Mouse (Mus musculus): ENCODE data around the gene Tekt1. TPM values are rescaled to one million over a fixed set of nuclear protein-coding genes. Genes with fewer than 3 reads are reported as not detected.
A peak's percentile ranks its signal among the peaks of the same experiment; 100 is the strongest.

Tekt1 gene
- 1.7 and 2.5 TPM in 2 replicates for polyA plus RNA-seq (2015; fragmentation: Nextera tagmentation; extraction: Ambion mirVana)

- Histone ChIP-seq H3K9me3 (replicated peaks; ENCODE audit: control insufficient read depth, low read length) (no peaks in the 10 kb centered on the region), H3K4me2 (ENCODE audit: low read depth, low read length) (peak within 1 kb of the TSS; percentile 97), H3K4me1 (ENCODE audit: control insufficient read depth, insufficient read depth, low read length) (peaks cover 8% of the 10 kb centered on the region), H3K27me3 (ENCODE audit: control insufficient read depth, insufficient read depth, low read length) (no peaks in the 10 kb centered on the region), H3K9ac (ENCODE audit: low read length) (peak within 1 kb of the TSS; percentile 68), H3K36me3 (ENCODE audit: control insufficient read depth, insufficient read depth) (no peaks in the 10 kb centered on the region), H3K4me3 (ENCODE audit: low read length) (peak within 1 kb of the TSS; percentile 60), H3K27ac (ENCODE audit: low read length) (no peak within 1 kb of the TSS)
- no peak for ATAC-seq (replicated peaks; ENCODE audit: extremely low read depth, insufficient read depth, low FRiP score)
- 33% methylated on average over 10 of the region's 10 CpGs for WGBS
Measured at GRCm38 (mm10) chr11:72362347-72362741, at the start of gene Tekt1. Gene Tekt1, minus strand, starts transcription at chr11:72362442.

- Histone ChIP-seq H3K9me3 (replicated peaks; ENCODE audit: control insufficient read depth, low read length) (no peaks in the 10 kb centered on the region), H3K27ac (ENCODE audit: low read length) (peak overlapping the region; percentile 81), H3K36me3 (ENCODE audit: control insufficient read depth, insufficient read depth) (no peaks in the 10 kb centered on the region), H3K9ac (ENCODE audit: low read length) (peak overlapping the region; percentile 90), H3K4me3 (ENCODE audit: low read length) (peak overlapping the region; percentile 80), H3K4me1 (ENCODE audit: control insufficient read depth, insufficient read depth, low read length) (peaks cover 78% of the 10 kb centered on the region), H3K4me2 (ENCODE audit: low read depth, low read length) (peak overlapping the region; percentile 91), H3K27me3 (ENCODE audit: control insufficient read depth, insufficient read depth, low read length) (no peaks in the 10 kb centered on the region)
- WGBS: 26% methylated on average over 9 of the region's 9 CpGs
- no peak for ATAC-seq (replicated peaks; ENCODE audit: extremely low read depth, insufficient read depth, low FRiP score)
Measured at GRCm38 (mm10) chr11:72411945-72412344, 49.7 kb upstream of the Tekt1 start.

GRCm38 (mm10) chr11:72411093-72411921 lies 49.1 kb upstream of the Tekt1 start, which contains the start of gene Smtnl2:
Gene Smtnl2, minus strand, starts transcription at chr11:72411713.
- peak; percentile 85 for ATAC-seq (replicated peaks; ENCODE audit: extremely low read depth, insufficient read depth, low FRiP score)

GRCm38 (mm10) chr11:72410521-72411092 lies 48.4 kb upstream of the Tekt1 start:
- ATAC-seq (replicated peaks; ENCODE audit: extremely low read depth, insufficient read depth, low FRiP score): no peak

More at GRCm38 (mm10) chr11:72411093-72411921, 49.1 kb upstream of the Tekt1 start, which contains the start of gene Smtnl2:
- Histone ChIP-seq H3K4me3 (ENCODE audit: low read length) (peak within 1 kb of the TSS; percentile 80), H3K27me3 (ENCODE audit: control insufficient read depth, insufficient read depth, low read length) (no peaks in the 10 kb centered on the region), H3K9me3 (replicated peaks; ENCODE audit: control insufficient read depth, low read length) (no peaks in the 10 kb centered on the region), H3K27ac (ENCODE audit: low read length) (peak within 1 kb of the TSS; percentile 89), H3K4me2 (ENCODE audit: low read depth, low read length) (peak within 1 kb of the TSS; percentile 91), H3K36me3 (ENCODE audit: control insufficient read depth, insufficient read depth) (no peaks in the 10 kb centered on the region), H3K9ac (ENCODE audit: low read length) (peak within 1 kb of the TSS; percentile 90), H3K4me1 (ENCODE audit: control insufficient read depth, insufficient read depth, low read length) (peaks cover 79% of the 10 kb centered on the region)
- under 1% methylated on average over 84 of the region's 86 CpGs for WGBS

GRCm38 (mm10) chr11:72409649-72410385 lies 47.6 kb upstream of the Tekt1 start:
- H3K9me3 ChIP-seq (replicated peaks; ENCODE audit: control insufficient read depth, low read length): no peaks in the 10 kb centered on the region
- no peak for ATAC-seq (replicated peaks; ENCODE audit: extremely low read depth, insufficient read depth, low FRiP score)
- H3K4me2 ChIP-seq (ENCODE audit: low read depth, low read length): peak overlapping the region; percentile 91
- H3K36me3 ChIP-seq (ENCODE audit: control insufficient read depth, insufficient read depth): no peaks in the 10 kb centered on the region
- H3K27ac ChIP-seq (ENCODE audit: low read length): peak overlapping the region; percentile 89
- H3K4me3 ChIP-seq (ENCODE audit: low read length): peak overlapping the region; percentile 80
- H3K4me1 ChIP-seq (ENCODE audit: control insufficient read depth, insufficient read depth, low read length): peaks cover 79% of the 10 kb centered on the region
- 36% methylated on average over 12 of the region's 12 CpGs for WGBS
- no peaks in the 10 kb centered on the region for H3K27me3 ChIP-seq (ENCODE audit: control insufficient read depth, insufficient read depth, low read length)
- H3K9ac ChIP-seq (ENCODE audit: low read length): peak overlapping the region; percentile 90

More at GRCm38 (mm10) chr11:72410521-72411092, 48.4 kb upstream of the Tekt1 start:
- Histone ChIP-seq H3K27me3 (ENCODE audit: control insufficient read depth, insufficient read depth, low read length) (no peaks in the 10 kb centered on the region), H3K4me3 (ENCODE audit: low read length) (peak overlapping the region; percentile 80), H3K36me3 (ENCODE audit: control insufficient read depth, insufficient read depth) (no peaks in the 10 kb centered on the region), H3K9me3 (replicated peaks; ENCODE audit: control insufficient read depth, low read length) (no peaks in the 10 kb centered on the region), H3K4me1 (ENCODE audit: control insufficient read depth, insufficient read depth, low read length) (peaks cover 79% of the 10 kb centered on the region), H3K9ac (ENCODE audit: low read length) (peak overlapping the region; percentile 90), H3K27ac (ENCODE audit: low read length) (peak overlapping the region; percentile 89), H3K4me2 (ENCODE audit: low read depth, low read length) (peak overlapping the region; percentile 91)
- 1% methylated on average over 25 of the region's 25 CpGs for WGBS

GRCm38 (mm10) chr11:72408451-72409170 lies 46.4 kb upstream of the Tekt1 start:
- no peaks in the 10 kb centered on the region for H3K27me3 ChIP-seq (ENCODE audit: control insufficient read depth, insufficient read depth, low read length)
- H3K4me1 ChIP-seq (ENCODE audit: control insufficient read depth, insufficient read depth, low read length): peaks cover 73% of the 10 kb centered on the region
- peak overlapping the region; percentile 89 for H3K27ac ChIP-seq (ENCODE audit: low read length)
- H3K36me3 ChIP-seq (ENCODE audit: control insufficient read depth, insufficient read depth): no peaks in the 10 kb centered on the region; the same call in 1 of the 2 replicates
- 40% methylated on average over 9 of the region's 9 CpGs for WGBS
- ATAC-seq (replicated peaks; ENCODE audit: extremely low read depth, insufficient read depth, low FRiP score): no peak
- peak overlapping the region; percentile 80 for H3K4me3 ChIP-seq (ENCODE audit: low read length)
- no peaks in the 10 kb centered on the region for H3K9me3 ChIP-seq (replicated peaks; ENCODE audit: control insufficient read depth, low read length)
- H3K4me2 ChIP-seq (ENCODE audit: low read depth, low read length): peak overlapping the region; percentile 91
- peak overlapping the region; percentile 90 for H3K9ac ChIP-seq (ENCODE audit: low read length)

- H3K4me2 ChIP-seq (ENCODE audit: low read depth, low read length): peak overlapping the region; percentile 91
- H3K36me3 ChIP-seq (ENCODE audit: control insufficient read depth, insufficient read depth): peaks cover 5% of the 10 kb centered on the region; the same call in 1 of the 2 replicates
- H3K9me3 ChIP-seq (replicated peaks; ENCODE audit: control insufficient read depth, low read length): no peaks in the 10 kb centered on the region
- peak overlapping the region; percentile 80 for H3K4me3 ChIP-seq (ENCODE audit: low read length)
- 9% methylated on average over 7 of the region's 7 CpGs for WGBS
- H3K27ac ChIP-seq (ENCODE audit: low read length): peak overlapping the region; percentile 89
- no peaks in the 10 kb centered on the region for H3K27me3 ChIP-seq (ENCODE audit: control insufficient read depth, insufficient read depth, low read length)
- peak; percentile 83 for ATAC-seq (replicated peaks; ENCODE audit: extremely low read depth, insufficient read depth, low FRiP score)
- peak overlapping the region; percentile 64 for H3K9ac ChIP-seq (ENCODE audit: low read length)
- H3K4me1 ChIP-seq (ENCODE audit: control insufficient read depth, insufficient read depth, low read length): peaks cover 68% of the 10 kb centered on the region
Measured at GRCm38 (mm10) chr11:72407574-72407973, 45.3 kb upstream of the Tekt1 start.

GRCm38 (mm10) chr11:72407081-72407480 lies 44.8 kb upstream of the Tekt1 start:
- Histone ChIP-seq H3K36me3 (ENCODE audit: control insufficient read depth, insufficient read depth) (peaks cover 5% of the 10 kb centered on the region; the same call in 1 of the 2 replicates), H3K4me1 (ENCODE audit: control insufficient read depth, insufficient read depth, low read length) (peaks cover 68% of the 10 kb centered on the region), H3K4me3 (ENCODE audit: low read length) (peak overlapping the region; percentile 39), H3K9me3 (replicated peaks; ENCODE audit: control insufficient read depth, low read length) (no peaks in the 10 kb centered on the region), H3K27ac (ENCODE audit: low read length) (peak overlapping the region; percentile 89), H3K9ac (ENCODE audit: low read length) (peak overlapping the region; percentile 64), H3K4me2 (ENCODE audit: low read depth, low read length) (peak overlapping the region; percentile 91), H3K27me3 (ENCODE audit: control insufficient read depth, insufficient read depth, low read length) (no peaks in the 10 kb centered on the region)
- WGBS: 17% methylated on average over 3 of the region's 3 CpGs
- ATAC-seq (replicated peaks; ENCODE audit: extremely low read depth, insufficient read depth, low FRiP score): no peak

Measured in heart, embryonic 16.5 days (tissue).